Mouse (Mus musculus) midbrain, embryonic 10.5 days (tissue): ENCODE data around the gene Ccdc180. TPM values are rescaled to one million over a fixed set of nuclear protein-coding genes. Genes with fewer than 3 reads are reported as not detected.

Source experiments
- DNase-seq: peaks from one replicate; pipeline ENCODE4 v3.0.0-alpha.2; 2017; ENCODE audit warnings: low spot score
- H3K27ac ChIP-seq: fragments of 300-500 bp; sonication (generic); replicated peaks from 2 replicates; pipeline ENCODE4 v1.5.1; 2016; ENCODE audit warnings: mild to moderate bottlenecking
- H3K27me3 ChIP-seq: fragments of 300-500 bp; sonication (generic); 2 replicates; pipeline ENCODE4 v1.6.1; 2016; ENCODE audit warnings: low read depth, mild to moderate bottlenecking; ENCODE audit not compliant: poor library complexity, severe bottlenecking
- H3K36me3 ChIP-seq: fragments of 300-500 bp; sonication (generic); 2 replicates; pipeline ENCODE4 v1.6.1; 2016; ENCODE audit warnings: mild to moderate bottlenecking, moderate library complexity
- H3K4me1 ChIP-seq: fragments of 300-500 bp; sonication (generic); 2 replicates; pipeline ENCODE4 v1.6.1; 2016
- H3K4me3 ChIP-seq: fragments of 300-500 bp; sonication (generic); 2 replicates; pipeline ENCODE4 v1.5.1; 2016; ENCODE audit warnings: mild to moderate bottlenecking, moderate library complexity
- H3K9me3 ChIP-seq: fragments of 300-500 bp; sonication (generic); replicated peaks from 2 replicates; pipeline ENCODE4 v1.6.1; 2016; ENCODE audit warnings: mild to moderate bottlenecking
- WGBS: fragments of 180-500 bp; shearing (Covaris S2); methylation state at CpG from one replicate; pipeline ENCODE4 v1.1.7; 2016; 5-methylcytosine and 5-hydroxymethylcytosine counted together
- polyA plus RNA-seq: library from polyadenylated mRNA; unstranded; fragments of >200 nt; fragmentation: Nextera tagmentation; extraction: Ambion mirVana; gene quantifications from 2 replicates; pipeline ENCODE4 v1.2.1, GENCODE M21; 2016

The Ccdc180 gene
- polyA plus RNA-seq, 1 experiment from 2014 or later, result 0.02 TPM

GRCm38 (mm10) chr4:45965737-45966447 is 75.8 kb downstream of the Ccdc180 start:
- no peak overlapping the region for H3K4me3 ChIP-seq
- peaks cover 32% of the 10 kb centered on the region for H3K27me3 ChIP-seq
- peak; percentile 18 for DNase-seq
- WGBS, result 44% methylated on average over 13 of the region's 13 CpGs
- no peaks in the 10 kb centered on the region for H3K36me3 ChIP-seq
- 0 out of 2 replicates have a peak overlapping the region, but pooled peaks have one; percentile 23 for H3K27ac ChIP-seq
- peaks cover 59% of the 10 kb centered on the region for H3K4me1 ChIP-seq
- no peaks in the 10 kb centered on the region for H3K9me3 ChIP-seq

GRCm38 (mm10) chr4:45966716-45967115 is 76.6 kb downstream of the Ccdc180 start:
- Histone ChIP-seq H3K9me3 (no peaks in the 10 kb centered on the region), H3K4me3 (no peak overlapping the region), H3K36me3 (no peaks in the 10 kb centered on the region), H3K27me3 (peaks cover 38% of the 10 kb centered on the region), H3K27ac (peak overlapping the region; percentile 76; the same call in 1 of the 2 replicates), H3K4me1 (peaks cover 65% of the 10 kb centered on the region)
- WGBS, result 9% methylated on average over 6 of the region's 6 CpGs
- peak; percentile 44 for DNase-seq

- H3K9me3 ChIP-seq, result no peaks in the 10 kb centered on the region
- WGBS, result 13% methylated on average over 9 of the region's 9 CpGs
- peak overlapping the region; percentile 29; the same call in 1 of the 2 replicates for H3K4me3 ChIP-seq
- peak overlapping the region; percentile 76 for H3K27ac ChIP-seq
- no peaks in the 10 kb centered on the region for H3K36me3 ChIP-seq
- peaks cover 70% of the 10 kb centered on the region for H3K4me1 ChIP-seq
- peaks cover 40% of the 10 kb centered on the region for H3K27me3 ChIP-seq
- DNase-seq, result peak; percentile 65
These were observed 77.6 kb downstream of the Ccdc180 start for GRCm38 (mm10) chr4:45967479-45968341.

- H3K27ac ChIP-seq, result peak overlapping the region; percentile 76; the same call in 1 of the 2 replicates
- H3K4me1 ChIP-seq, result peaks cover 84% of the 10 kb centered on the region
- DNase-seq, result no peak
- no peaks in the 10 kb centered on the region for H3K9me3 ChIP-seq
- H3K27me3 ChIP-seq, result peaks cover 54% of the 10 kb centered on the region
- H3K36me3 ChIP-seq, result no peaks in the 10 kb centered on the region
- H3K4me3 ChIP-seq, result no peak overlapping the region
- WGBS, result 68% methylated on average over 2 of the region's 2 CpGs
These were observed 78.9 kb downstream of the Ccdc180 start for GRCm38 (mm10) chr4:45969051-45969450.

GRCm38 (mm10) chr4:45970048-45970560 is 80.0 kb downstream of the Ccdc180 start:
- Histone ChIP-seq H3K9me3 (no peaks in the 10 kb centered on the region), H3K4me1 (peaks cover 89% of the 10 kb centered on the region), H3K4me3 (no peak overlapping the region), H3K36me3 (no peaks in the 10 kb centered on the region), H3K27ac (no peak overlapping the region), H3K27me3 (peaks cover 58% of the 10 kb centered on the region)
- no peak for DNase-seq
- 78% methylated on average over 7 of the region's 7 CpGs for WGBS

GRCm38 (mm10) chr4:45971806-45972447 is 81.8 kb downstream of the Ccdc180 start:
- Histone ChIP-seq H3K9me3 (no peaks in the 10 kb centered on the region), H3K4me1 (peaks cover 70% of the 10 kb centered on the region), H3K36me3 (no peaks in the 10 kb centered on the region), H3K27me3 (peaks cover 53% of the 10 kb centered on the region), H3K4me3 (peak overlapping the region; percentile 86), H3K27ac (peak overlapping the region; percentile 78)
- peak; percentile 97 for DNase-seq
- 5% methylated on average over 51 of the region's 51 CpGs for WGBS

GRCm38 (mm10) chr4:45972448-45972854 is 82.3 kb downstream of the Ccdc180 start:
- Histone ChIP-seq H3K27me3 (peaks cover 53% of the 10 kb centered on the region), H3K36me3 (no peaks in the 10 kb centered on the region), H3K4me3 (peak overlapping the region; percentile 86), H3K27ac (peak overlapping the region; percentile 78), H3K4me1 (peaks cover 65% of the 10 kb centered on the region), H3K9me3 (no peaks in the 10 kb centered on the region)
- DNase-seq, result peak; percentile 60
- WGBS, result under 1% methylated on average over 52 of the region's 53 CpGs

- WGBS, result 22% methylated on average over 9 of the region's 9 CpGs
- Histone ChIP-seq H3K4me3 (peak overlapping the region; percentile 86), H3K36me3 (no peaks in the 10 kb centered on the region), H3K9me3 (no peaks in the 10 kb centered on the region), H3K27ac (peak overlapping the region; percentile 78; the same call in 1 of the 2 replicates), H3K27me3 (peaks cover 53% of the 10 kb centered on the region), H3K4me1 (peaks cover 60% of the 10 kb centered on the region)
- DNase-seq, result no peak
These were observed 82.8 kb downstream of the Ccdc180 start for GRCm38 (mm10) chr4:45972951-45973350.

GRCm38 (mm10) chr4:45976931-45977667 is 87.0 kb downstream of the Ccdc180 start:
- Histone ChIP-seq H3K27ac (no peak overlapping the region), H3K4me1 (peaks cover 23% of the 10 kb centered on the region), H3K27me3 (peaks cover 35% of the 10 kb centered on the region), H3K36me3 (no peaks in the 10 kb centered on the region), H3K9me3 (no peaks in the 10 kb centered on the region), H3K4me3 (no peak overlapping the region)
- 77% methylated on average over 6 of the region's 6 CpGs for WGBS
- no peak for DNase-seq

- H3K9me3 ChIP-seq, result no peaks in the 10 kb centered on the region
- 59% methylated on average over 2 of the region's 2 CpGs for WGBS
- H3K36me3 ChIP-seq, result no peaks in the 10 kb centered on the region
These were observed 89.8 kb downstream of the Ccdc180 start for GRCm38 (mm10) chr4:45979916-45980315.

GRCm38 (mm10) chr4:45981054-45981453 is 91.0 kb downstream of the Ccdc180 start:
- DNase-seq, result no peak
- H3K9me3 ChIP-seq, result no peaks in the 10 kb centered on the region
- H3K4me3 ChIP-seq, result no peak overlapping the region
- H3K4me1 ChIP-seq, result no peaks in the 10 kb centered on the region
- no peaks in the 10 kb centered on the region for H3K36me3 ChIP-seq
- H3K27ac ChIP-seq, result no peak overlapping the region
- peaks cover 6% of the 10 kb centered on the region; the same call in 1 of the 2 replicates for H3K27me3 ChIP-seq

More at GRCm38 (mm10) chr4:45979916-45980315, 89.8 kb downstream of the Ccdc180 start:
- no peak overlapping the region for H3K27ac ChIP-seq
- no peak for DNase-seq
- H3K4me3 ChIP-seq, result no peak overlapping the region
- H3K27me3 ChIP-seq, result peaks cover 11% of the 10 kb centered on the region
- H3K4me1 ChIP-seq, result no peaks in the 10 kb centered on the region
